Mouse (Mus musculus) neural tube, embryonic 15.5 days (tissue): ENCODE measurements around the gene Chd9. TPM values are rescaled to one million over a fixed set of nuclear protein-coding genes. Genes with fewer than 3 reads are reported as not detected.

ENCODE experiments used
- ATAC-seq: fragments of 200-750 bp; cut with Nextera tagmentation; 2 replicates; pipeline ENCODE4 v1.8.0; 2017; ENCODE audit warnings: mild to moderate bottlenecking, moderate TSS enrichment, moderate library complexity; ENCODE audit not compliant: low FRiP score
- H3K27ac ChIP-seq: fragments of 300-500 bp; sonication (generic); replicated peaks from 2 replicates; pipeline ENCODE4 v1.5.1; 2015; ENCODE audit warnings: mild to moderate bottlenecking, inconsistent platforms
- H3K27me3 ChIP-seq: fragments of 300-500 bp; sonication (generic); replicated peaks from 2 replicates; pipeline ENCODE4 v1.6.1; 2015; ENCODE audit warnings: inconsistent platforms
- H3K36me3 ChIP-seq: fragments of 300-500 bp; sonication (generic); 2 replicates; pipeline ENCODE4 v1.6.1; 2015; ENCODE audit warnings: inconsistent platforms
- H3K4me1 ChIP-seq: fragments of 300-500 bp; sonication (generic); 2 replicates; pipeline ENCODE4 v1.6.1; 2015; ENCODE audit warnings: inconsistent platforms
- H3K4me2 ChIP-seq: fragments of 300-500 bp; sonication (generic); 2 replicates; pipeline ENCODE4 v1.6.1; 2015; ENCODE audit warnings: inconsistent platforms, mild to moderate bottlenecking, moderate library complexity
- H3K4me3 ChIP-seq: fragments of 300-500 bp; sonication (generic); replicated peaks from 2 replicates; pipeline ENCODE4 v1.5.1; 2015; ENCODE audit warnings: mild to moderate bottlenecking, inconsistent platforms
- H3K9ac ChIP-seq: fragments of 300-500 bp; sonication (generic); replicated peaks from 2 replicates; pipeline ENCODE4 v1.6.1; 2015; ENCODE audit warnings: mild to moderate bottlenecking, inconsistent platforms
- H3K9me3 ChIP-seq: fragments of 300-500 bp; sonication (generic); replicated peaks from 2 replicates; pipeline ENCODE4 v1.6.1; 2016; ENCODE audit warnings: inconsistent platforms
- WGBS: fragments of 180-500 bp; shearing (Covaris S2); methylation state at CpG from one replicate; pipeline ENCODE4 v1.1.7; 2015; ENCODE audit warnings: mixed read lengths; 5-methylcytosine and 5-hydroxymethylcytosine counted together
- polyA plus RNA-seq: library from polyadenylated mRNA; unstranded; fragments of >200 nt; fragmentation: Nextera tagmentation; extraction: Ambion mirVana; gene quantifications from 2 replicates; pipeline ENCODE4 v1.2.1, GENCODE M21; 2015

Gene Chd9
- polyA plus RNA-seq, 1 experiment from 2014 or later: 80.6 TPM

DNA sequence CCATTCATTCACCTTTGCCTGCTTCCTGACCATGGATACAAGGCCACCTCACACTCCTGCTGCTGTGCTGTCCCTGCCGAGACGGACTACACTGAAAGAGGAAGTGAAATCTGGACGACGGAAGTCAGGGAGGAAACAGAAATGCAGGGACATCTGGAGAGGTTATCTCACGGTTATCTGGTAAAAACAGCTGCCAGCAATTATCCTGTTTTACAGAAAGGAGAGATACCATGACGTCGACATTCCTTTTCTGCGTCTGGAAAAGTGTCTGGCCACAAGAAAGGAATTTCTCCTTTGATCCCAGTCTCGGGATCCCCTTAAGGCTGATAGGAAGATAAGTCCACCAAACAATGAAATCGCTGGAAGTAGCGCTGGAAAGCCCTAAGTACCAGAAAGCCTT is 5.7 kb upstream of the Chd9 start:
- H3K9ac ChIP-seq: no peak overlapping the region
- H3K36me3 ChIP-seq: no peaks in the 10 kb centered on the region
- ATAC-seq: no peak
- H3K9me3 ChIP-seq: no peaks in the 10 kb centered on the region
- H3K4me2 ChIP-seq: no peak overlapping the region
- H3K27ac ChIP-seq: no peak overlapping the region
- H3K4me1 ChIP-seq: no peaks in the 10 kb centered on the region
- H3K4me3 ChIP-seq: no peak overlapping the region
- WGBS: 63% methylated on average over 11 of the region's 11 CpGs
- H3K27me3 ChIP-seq: no peaks in the 10 kb centered on the region

DNA sequence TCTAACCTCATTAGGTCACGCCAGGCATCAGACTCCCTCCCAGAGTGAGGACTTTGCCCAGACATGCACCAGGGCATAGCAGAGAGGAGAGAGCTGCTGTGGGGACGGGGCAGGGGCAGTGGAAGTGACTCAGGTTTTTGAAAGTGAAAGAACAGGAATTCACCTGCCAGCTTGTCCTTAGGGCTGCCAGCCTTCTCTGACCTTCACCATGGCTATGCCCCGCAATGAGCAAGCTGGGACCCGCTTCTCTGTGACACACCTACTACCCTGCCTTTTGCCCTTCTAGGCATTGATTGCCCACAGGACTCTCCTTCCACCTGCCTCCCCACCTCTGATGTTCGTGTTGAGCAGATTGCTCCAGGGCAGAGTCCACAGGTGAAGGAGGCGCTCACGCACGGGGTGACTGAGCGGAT is 2.7 kb upstream of the Chd9 start:
- WGBS: 85% methylated on average over 9 of the region's 9 CpGs
- Histone ChIP-seq H3K9ac (no peak overlapping the region), H3K36me3 (no peaks in the 10 kb centered on the region), H3K4me2 (no peak overlapping the region), H3K4me3 (no peak overlapping the region), H3K27me3 (no peaks in the 10 kb centered on the region), H3K4me1 (peaks cover 22% of the 10 kb centered on the region), H3K27ac (no peak overlapping the region), H3K9me3 (no peaks in the 10 kb centered on the region)
- no peak for ATAC-seq

DNA sequence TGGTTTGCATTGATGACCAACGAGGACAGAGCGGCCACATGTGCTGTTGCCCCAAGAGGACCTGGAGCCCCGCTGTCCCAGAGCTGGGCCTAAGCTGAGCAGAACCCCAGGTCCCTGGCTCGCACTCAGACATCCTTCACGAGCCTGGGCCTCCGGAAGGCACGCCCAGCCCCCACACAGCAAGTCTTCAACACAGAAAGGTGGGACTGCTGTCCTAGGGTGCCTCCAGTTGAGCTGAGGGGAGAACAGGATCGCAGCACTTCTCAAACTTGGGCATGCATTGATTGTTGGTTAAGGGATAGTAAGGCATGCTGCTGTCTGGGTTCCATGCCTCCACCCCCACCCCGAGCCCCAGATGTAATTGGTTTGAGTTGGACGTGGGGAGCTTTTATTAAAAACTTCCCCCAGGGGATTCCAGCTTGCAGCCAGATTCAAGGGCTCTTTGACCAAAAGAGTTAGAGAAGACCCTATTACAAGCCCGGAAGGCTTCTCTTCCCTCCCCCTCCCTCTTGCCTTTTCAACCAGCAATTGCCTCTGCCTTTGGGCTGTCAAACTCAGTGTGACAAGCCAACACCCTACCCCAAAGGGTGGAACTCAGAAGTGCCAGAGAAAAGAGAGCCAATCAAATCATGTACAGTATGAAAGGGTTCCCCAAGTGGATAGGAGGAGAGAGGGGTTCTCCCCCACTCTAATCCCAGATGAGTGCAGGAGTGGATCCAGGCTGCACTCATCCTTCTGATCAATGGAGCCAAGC is 1.0 kb downstream of the Chd9 start:
- no peaks in the 10 kb centered on the region for H3K9me3 ChIP-seq
- peak overlapping the region; percentile 61 for H3K9ac ChIP-seq
- H3K4me3 ChIP-seq: peak overlapping the region; percentile 58
- WGBS: 3% methylated on average over 11 of the region's 11 CpGs
- peaks cover 26% of the 10 kb centered on the region for H3K4me1 ChIP-seq
- H3K4me2 ChIP-seq: peak overlapping the region; percentile 89
- no peaks in the 10 kb centered on the region for H3K27me3 ChIP-seq
- peak; percentile 77 for ATAC-seq
- H3K27ac ChIP-seq: peak overlapping the region; percentile 79
- H3K36me3 ChIP-seq: no peaks in the 10 kb centered on the region

GRCm38 (mm10) chr8:90829825-90830224 is 1.7 kb downstream of the Chd9 start:
- no peaks in the 10 kb centered on the region for H3K9me3 ChIP-seq
- 84% methylated on average over 1 of the region's 1 CpGs for WGBS
- no peak overlapping the region for H3K27ac ChIP-seq
- H3K9ac ChIP-seq: no peak overlapping the region
- no peaks in the 10 kb centered on the region for H3K36me3 ChIP-seq
- H3K4me2 ChIP-seq: peak overlapping the region; percentile 89
- H3K27me3 ChIP-seq: no peaks in the 10 kb centered on the region
- H3K4me3 ChIP-seq: peak overlapping the region; percentile 58; the same call in 1 of the 2 replicates
- ATAC-seq: no peak
- peaks cover 26% of the 10 kb centered on the region for H3K4me1 ChIP-seq

DNA sequence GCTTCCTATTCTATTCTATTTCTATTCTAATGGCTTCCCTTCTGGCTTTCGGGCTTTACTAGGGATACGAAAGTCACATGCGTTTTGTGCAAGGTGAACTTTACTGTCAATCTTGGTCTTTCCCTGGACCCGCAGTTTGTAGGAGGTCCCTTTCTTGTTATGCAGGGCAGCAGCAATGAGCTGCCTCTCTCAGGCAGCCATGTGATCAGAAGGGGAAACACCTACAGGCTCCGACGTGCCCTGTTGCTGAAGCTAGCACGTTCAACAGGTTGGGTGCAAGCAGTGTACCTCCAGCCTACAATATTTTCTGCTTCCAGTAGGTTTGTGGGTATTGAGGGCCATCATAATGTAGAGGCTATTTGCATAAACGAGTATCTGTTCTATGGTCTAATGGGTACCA is 2.8 kb downstream of the Chd9 start:
- no peaks in the 10 kb centered on the region for H3K36me3 ChIP-seq
- no peaks in the 10 kb centered on the region for H3K9me3 ChIP-seq
- H3K9ac ChIP-seq: no peak overlapping the region
- 65% methylated on average over 8 of the region's 8 CpGs for WGBS
- ATAC-seq: no peak
- H3K4me2 ChIP-seq: no peak overlapping the region
- no peak overlapping the region for H3K27ac ChIP-seq
- H3K4me3 ChIP-seq: no peak overlapping the region
- no peaks in the 10 kb centered on the region for H3K27me3 ChIP-seq
- H3K4me1 ChIP-seq: peaks cover 26% of the 10 kb centered on the region

GRCm38 (mm10) chr8:90832576-90833289 is 4.6 kb downstream of the Chd9 start:
- H3K4me2 ChIP-seq: no peak overlapping the region
- 35% methylated on average over 5 of the region's 5 CpGs for WGBS
- H3K27me3 ChIP-seq: no peaks in the 10 kb centered on the region
- no peak overlapping the region for H3K9ac ChIP-seq
- H3K4me3 ChIP-seq: no peak overlapping the region
- H3K9me3 ChIP-seq: no peaks in the 10 kb centered on the region
- peaks cover 25% of the 10 kb centered on the region for H3K4me1 ChIP-seq
- no peak for ATAC-seq
- H3K27ac ChIP-seq: no peak overlapping the region
- H3K36me3 ChIP-seq: no peaks in the 10 kb centered on the region

DNA sequence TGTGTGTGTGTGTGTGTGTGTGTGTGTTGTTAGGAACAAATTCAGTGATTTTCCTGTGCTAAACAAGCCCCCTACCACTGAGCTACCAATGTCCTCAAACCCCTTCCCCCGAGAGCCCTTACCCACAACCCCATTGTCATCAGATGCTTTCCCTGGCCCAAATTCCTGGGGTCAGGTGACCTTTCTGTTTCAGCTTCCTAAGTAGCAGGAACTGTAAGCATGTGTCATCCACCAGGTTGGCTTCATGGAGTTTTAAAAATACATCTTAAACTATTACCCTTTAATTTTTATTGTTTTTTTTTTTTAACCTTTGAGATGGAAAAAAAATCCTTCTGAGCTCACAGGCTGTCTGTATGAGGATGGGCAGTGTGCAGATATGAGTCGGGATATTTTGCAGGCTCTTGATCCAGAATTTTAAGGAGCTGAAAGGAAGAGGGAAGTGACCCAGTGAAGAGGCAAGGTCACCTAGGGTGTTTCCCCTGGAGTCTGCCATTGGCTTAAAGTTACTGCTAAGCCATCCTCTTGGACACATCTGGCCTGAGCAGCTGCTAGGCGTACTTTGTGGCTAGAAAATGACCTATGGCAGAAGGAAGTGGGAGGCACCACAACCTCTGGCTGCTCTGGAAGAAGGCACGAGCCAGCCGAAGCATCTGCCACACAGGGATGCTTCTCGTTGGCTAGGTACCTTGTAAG is 5.6 kb downstream of the Chd9 start:
- ATAC-seq: no peak
- 76% methylated on average over 6 of the region's 6 CpGs for WGBS

GRCm38 (mm10) chr8:90834321-90834672 is 6.1 kb downstream of the Chd9 start:
- Histone ChIP-seq H3K4me2 (no peak overlapping the region), H3K36me3 (no peaks in the 10 kb centered on the region), H3K9ac (no peak overlapping the region), H3K4me3 (no peak overlapping the region), H3K27me3 (no peaks in the 10 kb centered on the region), H3K9me3 (no peaks in the 10 kb centered on the region), H3K27ac (no peak overlapping the region), H3K4me1 (peaks cover 11% of the 10 kb centered on the region)
- ATAC-seq: no peak
- WGBS: 76% methylated on average over 3 of the region's 3 CpGs

More for the DNA sequence above, 5.6 kb downstream of the Chd9 start:
- Histone ChIP-seq H3K4me1 (peaks cover 16% of the 10 kb centered on the region), H3K27ac (no peak overlapping the region), H3K36me3 (no peaks in the 10 kb centered on the region), H3K27me3 (no peaks in the 10 kb centered on the region), H3K9me3 (no peaks in the 10 kb centered on the region), H3K4me3 (no peak overlapping the region), H3K9ac (no peak overlapping the region), H3K4me2 (no peak overlapping the region)

DNA sequence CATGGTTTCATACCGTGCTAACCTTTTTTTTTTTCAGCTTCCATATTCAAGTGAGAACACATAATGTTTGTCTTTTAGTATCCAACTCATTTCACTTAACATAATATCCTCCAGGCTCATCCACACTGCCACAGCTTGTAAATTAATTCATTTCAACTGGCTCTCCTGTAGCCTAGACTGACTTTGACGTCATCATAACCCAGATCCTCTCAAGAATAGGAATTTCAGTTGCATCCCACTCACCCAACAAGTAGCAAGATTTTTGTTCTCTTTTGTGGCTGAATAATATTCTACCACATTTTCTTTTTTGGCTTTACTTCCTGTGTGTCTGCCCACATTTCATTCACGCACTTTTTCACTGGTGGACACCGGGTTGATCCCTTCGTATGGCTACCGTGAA is 9.3 kb downstream of the Chd9 start:
- 88% methylated on average over 6 of the region's 6 CpGs for WGBS
- Histone ChIP-seq H3K36me3 (no peaks in the 10 kb centered on the region), H3K4me1 (no peaks in the 10 kb centered on the region), H3K9me3 (no peaks in the 10 kb centered on the region), H3K9ac (no peak overlapping the region), H3K27me3 (no peaks in the 10 kb centered on the region), H3K4me3 (no peak overlapping the region), H3K4me2 (no peak overlapping the region), H3K27ac (no peak overlapping the region)
- ATAC-seq: no peak

- Histone ChIP-seq H3K9me3 (no peaks in the 10 kb centered on the region), H3K4me2 (no peak overlapping the region), H3K27me3 (no peaks in the 10 kb centered on the region), H3K4me3 (no peak overlapping the region), H3K9ac (no peak overlapping the region), H3K27ac (no peak overlapping the region), H3K36me3 (no peaks in the 10 kb centered on the region), H3K4me1 (0 out of 2 replicates have a peak, but pooled peaks cover 8% of the 10 kb centered on the region)
- 70% methylated on average over 11 of the region's 11 CpGs for WGBS
- ATAC-seq: no peak
Measured at GRCm38 (mm10) chr8:90839725-90840714, 11.9 kb downstream of the Chd9 start.

DNA sequence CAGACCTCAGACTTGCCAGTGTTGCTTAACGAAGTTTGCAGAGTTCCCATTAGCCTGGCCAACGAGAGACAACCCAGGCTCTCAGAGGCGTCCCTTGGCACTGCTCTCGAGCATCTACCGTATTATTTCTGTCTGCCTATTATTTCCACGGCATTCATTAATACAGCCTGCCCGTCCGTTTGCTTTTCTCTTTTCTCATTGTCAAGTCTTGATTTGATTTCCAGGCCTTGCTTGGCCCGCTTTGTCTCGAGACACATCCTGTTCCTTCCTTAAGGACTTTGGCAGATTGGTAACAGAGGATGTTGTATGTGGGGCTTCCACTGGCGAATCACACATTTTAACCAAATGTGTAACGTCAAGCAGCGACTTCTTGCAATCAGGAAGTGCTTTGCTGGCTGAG is 13.2 kb downstream of the Chd9 start:
- H3K27me3 ChIP-seq: no peaks in the 10 kb centered on the region
- no peak overlapping the region for H3K9ac ChIP-seq
- H3K4me1 ChIP-seq: 0 out of 2 replicates have a peak, but pooled peaks cover 8% of the 10 kb centered on the region
- H3K27ac ChIP-seq: no peak overlapping the region
- no peaks in the 10 kb centered on the region for H3K36me3 ChIP-seq
- no peak overlapping the region for H3K4me3 ChIP-seq
- no peaks in the 10 kb centered on the region for H3K9me3 ChIP-seq
- no peak for ATAC-seq
- no peak overlapping the region for H3K4me2 ChIP-seq
- WGBS: 68% methylated on average over 13 of the region's 13 CpGs
